Mouse (Mus musculus): ENCODE data around the gene Olfr1346. TPM values are rescaled to one million over a fixed set of nuclear protein-coding genes. Genes with fewer than 3 reads are reported as not detected.

Olfr1346 gene
- polyA plus RNA-seq, 1 experiment from 2014 or later, result not detected

Other genes starting within 250 kb of the Olfr1346 start
- gene Zscan5b, start 244.8 kb upstream of the Olfr1346 start, polyA plus RNA-seq (2014; fragmentation: Nextera tagmentation; extraction: Ambion mirVana), result not detected in 2 replicates
- not detected in 2 replicates for gene Epp13, start 214.4 kb upstream of the Olfr1346 start, polyA plus RNA-seq (2014; fragmentation: Nextera tagmentation; extraction: Ambion mirVana)
- 11.0 and 14.0 TPM in 2 replicates for gene Zfp667, start 180.5 kb upstream of the Olfr1346 start, polyA plus RNA-seq (2014; fragmentation: Nextera tagmentation; extraction: Ambion mirVana)
- gene Zfp583, start 135.8 kb upstream of the Olfr1346 start, polyA plus RNA-seq (2014; fragmentation: Nextera tagmentation; extraction: Ambion mirVana), result 8.2 and 9.4 TPM in 2 replicates
- 2.7 and 3.3 TPM in 2 replicates for gene Gm3854, start 123.3 kb upstream of the Olfr1346 start, polyA plus RNA-seq (2014; fragmentation: Nextera tagmentation; extraction: Ambion mirVana)
- 3.0 and 3.3 TPM in 2 replicates for gene Zfp78, start 103.8 kb upstream of the Olfr1346 start, polyA plus RNA-seq (2014; fragmentation: Nextera tagmentation; extraction: Ambion mirVana)
- gene Zfp28, start 83.8 kb upstream of the Olfr1346 start, polyA plus RNA-seq (2014; fragmentation: Nextera tagmentation; extraction: Ambion mirVana), result 14.4 and 14.9 TPM in 2 replicates
- gene Smim17, start 68.4 kb upstream of the Olfr1346 start, polyA plus RNA-seq (2014; fragmentation: Nextera tagmentation; extraction: Ambion mirVana), result 0.07 and 0.33 TPM in 2 replicates
- gene Gm20715, start 56.8 kb upstream of the Olfr1346 start, polyA plus RNA-seq (2014; fragmentation: Nextera tagmentation; extraction: Ambion mirVana), result not detected in 2 replicates
- not detected in 2 replicates for gene Olfr1344, start 28.4 kb upstream of the Olfr1346 start, polyA plus RNA-seq (2014; fragmentation: Nextera tagmentation; extraction: Ambion mirVana)
- not detected in 2 replicates for gene Olfr1336, start 10.9 kb upstream of the Olfr1346 start, polyA plus RNA-seq (2014; fragmentation: Nextera tagmentation; extraction: Ambion mirVana)
- gene Olfr5, start 19.8 kb downstream of the Olfr1346 start, polyA plus RNA-seq (2014; fragmentation: Nextera tagmentation; extraction: Ambion mirVana), result not detected in 2 replicates
- gene Olfr1347, start 32.7 kb downstream of the Olfr1346 start, polyA plus RNA-seq (2014; fragmentation: Nextera tagmentation; extraction: Ambion mirVana), result not detected in 2 replicates
- gene Olfr1348, start 41.6 kb downstream of the Olfr1346 start, polyA plus RNA-seq (2014; fragmentation: Nextera tagmentation; extraction: Ambion mirVana), result not detected in 2 replicates
- 0.19 TPM in 1 of 2 replicates, not detected in the other for gene Olfr1349, start 55.8 kb downstream of the Olfr1346 start, polyA plus RNA-seq (2014; fragmentation: Nextera tagmentation; extraction: Ambion mirVana)
- not detected in 2 replicates for gene Olfr1350, start 97.7 kb downstream of the Olfr1346 start, polyA plus RNA-seq (2014; fragmentation: Nextera tagmentation; extraction: Ambion mirVana)
- gene Zim1, start 229.3 kb downstream of the Olfr1346 start, polyA plus RNA-seq (2014; fragmentation: Nextera tagmentation; extraction: Ambion mirVana), result 4.1 and 6.3 TPM in 2 replicates

Measured in neural tube, embryonic 11.5 days (tissue).